Mouse (Mus musculus) cerebellum, adult 2 months (tissue): Measurements from ENCODE around the gene Tmem106c. TPM values are rescaled to one million over a fixed set of nuclear protein-coding genes. Genes with fewer than 3 reads are reported as not detected.

ENCODE experiments used
- DNase-seq, 2 experiments: peaks; one replicate each; pipeline ENCODE4 v3.0.0; 2021
- H3K27ac ChIP-seq: fragments of 200-500 bp; 2 replicates; pipeline ENCODE4 v1.5.1; 2012; ENCODE audit warnings: low read length, control low read depth, inconsistent platforms; ENCODE audit not compliant: insufficient read depth
- H3K27me3 ChIP-seq: fragments of 200-500 bp; 2 replicates; pipeline ENCODE4 v1.6.1; 2012; ENCODE audit warnings: inconsistent platforms, mild to moderate bottlenecking, low read length, moderate library complexity; ENCODE audit not compliant: control insufficient read depth, insufficient read depth
- H3K4me1 ChIP-seq: fragments of 200-500 bp; 2 replicates; pipeline ENCODE4 v1.6.1; 2011; ENCODE audit warnings: low read length; ENCODE audit not compliant: control insufficient read depth, insufficient read depth
- H3K4me3 ChIP-seq: fragments of 200-500 bp; replicated peaks from 2 replicates; pipeline ENCODE3; 2011; ENCODE audit warnings: mild to moderate bottlenecking, low read depth, low read length, control low read depth; ENCODE audit not compliant: insufficient read depth
- CTCF ChIP-seq: fragments of 200-500 bp; IDR thresholded peaks from 2 replicates; pipeline ENCODE4 v1.5.1; 2011; ENCODE audit warnings: low read depth, mild to moderate bottlenecking, control low read depth, low read length, moderate library complexity, borderline replicate concordance; ENCODE audit not compliant: insufficient read depth
- POLR2A ChIP-seq: fragments of 200-500 bp; IDR thresholded peaks from 2 replicates; pipeline ENCODE4 v1.6.1; 2011; ENCODE audit warnings: low read length, control low read depth, borderline replicate concordance; ENCODE audit not compliant: insufficient read depth
- WGBS: fragments of 180-500 bp; shearing (Covaris S2); methylation state at CpG from one replicate; pipeline ENCODE4 v1.1.7; 2018; 5-methylcytosine and 5-hydroxymethylcytosine counted together
- polyA plus RNA-seq: library from polyadenylated mRNA; depleted of rRNA; stranded (reverse); fragments of >200 nt; gene quantifications from 2 replicates; pipeline ENCODE4 v1.2.3, GENCODE M21; 2012

Tmem106c gene
- polyA plus RNA-seq, 1 experiment = 74.1 TPM

DNA sequence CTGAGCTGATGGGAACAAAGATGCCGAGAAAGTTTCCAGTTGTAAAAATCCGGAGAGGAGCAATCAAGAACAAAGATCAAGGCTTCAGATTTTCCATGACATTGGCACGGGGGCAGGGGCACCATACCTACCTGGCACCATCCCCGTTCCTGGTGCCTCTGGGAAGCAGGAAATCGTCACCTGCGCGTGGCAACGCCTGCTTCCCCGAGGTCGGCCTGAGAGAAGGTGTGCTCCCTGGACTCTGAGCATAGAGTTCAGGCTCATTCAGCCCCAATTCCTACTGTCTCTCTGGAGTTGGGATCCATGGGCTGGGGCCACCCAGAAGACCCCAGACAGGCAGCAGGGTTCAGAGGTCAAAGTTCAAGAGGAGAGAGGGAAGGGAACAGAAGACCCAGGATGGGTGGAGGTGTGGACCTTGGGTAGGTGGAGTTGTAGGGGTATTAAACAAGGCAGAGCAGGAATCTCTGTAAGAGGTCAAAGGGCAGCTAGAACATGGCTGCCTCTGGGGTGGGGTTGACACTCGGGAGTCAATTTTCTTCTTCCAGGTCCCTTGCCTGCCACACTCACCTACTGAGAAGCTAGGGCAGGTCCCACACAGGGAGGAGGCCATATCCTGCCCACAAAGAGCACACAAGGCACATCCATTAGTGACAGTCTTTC, 18.2 kb upstream of the Tmem106c start:
- no peak for DNase-seq
- H3K27me3 ChIP-seq = no peaks in the 10 kb centered on the region
- H3K4me1 ChIP-seq = no peaks in the 10 kb centered on the region
- 75% methylated on average over 11 of the region's 11 CpGs for WGBS
- no peak overlapping the region for H3K27ac ChIP-seq
- no peak for TF ChIP-seq POLR2A
- no peak for TF ChIP-seq CTCF
- no peak overlapping the region for H3K4me3 ChIP-seq

DNA sequence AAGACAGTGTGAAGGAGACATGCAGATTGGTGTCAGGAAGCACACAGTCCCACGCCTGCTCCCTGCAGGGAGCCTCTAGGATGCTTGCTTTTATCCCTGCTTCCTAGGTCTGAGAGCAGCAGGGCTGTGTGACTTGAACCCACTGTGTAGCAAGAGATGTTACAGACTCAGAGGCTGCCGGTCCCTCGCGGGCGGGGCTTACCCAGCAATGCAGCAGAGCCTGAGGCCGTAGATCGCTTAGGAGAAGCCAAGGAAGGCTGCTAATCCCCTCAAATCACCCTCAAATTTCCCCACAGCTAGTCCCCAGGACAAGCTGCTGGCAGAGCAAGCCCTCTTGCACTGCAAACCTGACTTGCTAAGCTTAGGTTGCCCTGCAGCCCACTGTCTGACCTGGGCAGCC, 15.3 kb upstream of the Tmem106c start:
- Histone ChIP-seq H3K4me1 (no peaks in the 10 kb centered on the region), H3K27me3 (no peaks in the 10 kb centered on the region), H3K4me3 (no peak overlapping the region), H3K27ac (no peak overlapping the region)
- no peak for DNase-seq
- no peak for TF ChIP-seq CTCF
- no peak for TF ChIP-seq POLR2A
- WGBS = 45% methylated on average over 7 of the region's 7 CpGs

DNA sequence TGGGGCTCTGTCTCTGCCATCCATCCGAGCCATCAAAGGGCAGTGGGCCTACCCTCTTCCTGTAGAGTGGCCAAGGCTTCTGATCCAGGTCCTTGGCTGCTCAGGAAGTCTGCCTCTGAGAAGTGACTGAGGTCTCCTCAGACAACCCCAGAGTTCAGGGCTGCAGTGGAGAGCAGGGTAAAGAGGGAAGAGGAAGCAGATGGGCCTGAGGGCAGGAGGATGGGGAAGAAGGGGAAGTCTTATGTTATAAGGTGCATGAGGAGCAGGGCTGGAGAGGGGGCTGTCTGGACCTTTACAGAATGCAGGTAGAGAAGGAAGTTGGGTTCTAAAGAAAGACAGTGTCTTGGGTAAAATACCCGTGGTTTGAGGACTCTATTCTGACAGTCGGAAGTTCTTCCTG, 14.3 kb upstream of the Tmem106c start:
- H3K4me3 ChIP-seq = no peak overlapping the region
- no peak for TF ChIP-seq POLR2A
- TF ChIP-seq CTCF = no peak
- DNase-seq = no peak
- no peak overlapping the region for H3K27ac ChIP-seq
- WGBS = 75% methylated on average over 3 of the region's 3 CpGs
- H3K4me1 ChIP-seq = no peaks in the 10 kb centered on the region
- no peaks in the 10 kb centered on the region for H3K27me3 ChIP-seq

DNA sequence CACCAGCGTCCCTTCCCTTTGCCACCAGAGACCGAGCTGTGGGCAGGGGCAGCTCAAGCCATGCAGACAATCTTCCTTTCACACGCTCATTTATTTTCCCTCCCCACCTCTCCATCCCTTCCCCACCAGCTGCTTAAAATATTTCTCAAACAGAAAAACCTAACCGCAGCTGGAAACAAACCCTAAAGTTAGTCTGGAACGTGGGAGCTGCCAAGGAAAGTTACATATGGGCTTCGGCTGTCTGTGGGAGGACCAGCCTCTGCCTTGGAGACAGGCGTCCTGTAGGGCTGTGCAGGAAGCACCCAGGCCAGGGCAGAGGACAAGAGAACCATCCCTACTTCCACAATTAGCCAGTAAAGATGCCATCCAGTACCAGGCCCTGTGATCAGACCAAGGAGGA, 13.8 kb upstream of the Tmem106c start:
- WGBS = 58% methylated on average over 7 of the region's 7 CpGs
- no peak overlapping the region for H3K4me3 ChIP-seq
- H3K4me1 ChIP-seq = no peaks in the 10 kb centered on the region
- no peak for DNase-seq
- no peak overlapping the region for H3K27ac ChIP-seq
- TF ChIP-seq POLR2A = no peak
- no peaks in the 10 kb centered on the region for H3K27me3 ChIP-seq

DNA sequence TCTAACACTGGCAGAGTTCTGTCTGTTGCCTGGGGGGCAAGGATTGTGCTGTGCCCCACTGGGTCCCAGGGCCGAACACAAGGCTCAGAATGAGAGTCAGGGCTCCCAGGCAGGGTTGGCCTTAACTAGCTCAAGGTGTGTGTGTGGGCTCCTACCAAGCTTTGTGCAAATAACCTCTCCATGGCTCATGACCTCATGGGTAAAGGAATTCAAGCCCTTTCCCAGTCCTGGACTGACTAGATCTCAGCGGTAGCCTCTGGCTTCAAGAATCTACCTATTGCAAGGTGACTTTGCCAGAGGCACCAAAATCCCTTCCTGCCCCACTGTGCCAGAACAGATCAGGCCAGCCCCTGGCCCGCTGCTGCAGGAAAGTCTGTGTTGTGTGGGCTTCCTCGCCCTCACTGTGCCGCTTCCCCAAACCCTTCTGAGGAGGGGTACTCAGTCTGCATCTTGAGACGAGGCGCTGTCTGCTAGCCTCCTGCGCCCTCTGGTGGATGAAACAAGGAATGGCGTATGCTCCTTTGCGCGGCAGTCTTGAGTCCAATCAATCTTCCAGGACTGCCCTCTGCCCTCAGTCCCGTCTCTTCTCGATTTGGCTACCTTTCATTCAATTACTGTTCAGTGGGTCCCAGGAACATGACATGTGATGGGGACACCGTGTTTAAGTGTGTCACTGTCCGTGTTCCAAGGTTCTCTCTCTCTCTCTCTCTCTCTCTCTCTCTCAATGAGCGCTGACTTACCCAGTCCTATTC, 11.7 kb upstream of the Tmem106c start:
- Histone ChIP-seq H3K4me1 (no peaks in the 10 kb centered on the region), H3K27me3 (no peaks in the 10 kb centered on the region; the same call in 1 of the 2 replicates), H3K27ac (no peak overlapping the region), H3K4me3 (no peak overlapping the region)
- DNase-seq = peak; percentile 54 to 61
- 14% methylated on average over 16 of the region's 16 CpGs for WGBS
- TF ChIP-seq POLR2A = no peak
- TF ChIP-seq CTCF = peak; percentile 96

DNA sequence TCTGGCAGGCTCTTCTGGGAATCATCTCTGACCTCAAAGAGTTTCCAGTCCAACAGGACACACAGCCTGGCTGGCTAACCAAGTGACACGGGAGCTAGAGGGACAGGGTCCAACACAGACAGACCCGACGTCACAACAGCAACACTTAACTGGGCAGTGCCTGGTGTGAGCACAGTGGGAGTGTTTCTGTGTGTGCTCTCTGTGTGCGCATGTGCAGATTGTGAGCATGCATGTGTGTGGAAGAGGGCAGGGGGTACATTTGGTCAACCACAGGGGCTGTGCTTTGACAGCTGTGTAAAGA, 11.2 kb upstream of the Tmem106c start:
- Histone ChIP-seq H3K4me1 (no peaks in the 10 kb centered on the region), H3K4me3 (no peak overlapping the region), H3K27me3 (no peaks in the 10 kb centered on the region; the same call in 1 of the 2 replicates), H3K27ac (no peak overlapping the region)
- 47% methylated on average over 4 of the region's 4 CpGs for WGBS
- no peak for TF ChIP-seq POLR2A
- no peak for TF ChIP-seq CTCF
- DNase-seq = no peak

DNA sequence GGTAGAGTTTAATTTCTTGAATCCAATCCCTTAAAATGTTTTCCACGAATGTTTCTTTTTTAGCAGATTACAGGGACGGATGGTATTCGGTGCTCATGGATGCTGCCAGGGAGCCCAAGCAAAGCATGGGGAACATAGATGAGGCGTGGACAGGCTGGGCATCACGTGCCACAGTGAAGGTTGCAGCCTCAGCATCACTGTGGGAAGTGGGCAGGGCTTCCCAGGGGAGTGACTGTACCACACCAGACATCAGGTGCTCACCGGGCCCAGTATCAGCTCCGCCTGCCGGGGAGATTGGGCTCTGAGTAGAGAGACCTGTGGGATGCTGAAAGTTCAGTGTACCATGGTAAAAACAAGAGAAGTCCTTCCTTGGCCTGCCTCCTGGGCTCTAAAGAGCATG, 9.3 kb upstream of the Tmem106c start:
- 81% methylated on average over 8 of the region's 8 CpGs for WGBS
- no peak overlapping the region for H3K27ac ChIP-seq
- no peak for DNase-seq
- H3K4me3 ChIP-seq = no peak overlapping the region
- no peaks in the 10 kb centered on the region; the same call in 1 of the 2 replicates for H3K27me3 ChIP-seq
- TF ChIP-seq CTCF (no peak), POLR2A (no peak)
- H3K4me1 ChIP-seq = no peaks in the 10 kb centered on the region

DNA sequence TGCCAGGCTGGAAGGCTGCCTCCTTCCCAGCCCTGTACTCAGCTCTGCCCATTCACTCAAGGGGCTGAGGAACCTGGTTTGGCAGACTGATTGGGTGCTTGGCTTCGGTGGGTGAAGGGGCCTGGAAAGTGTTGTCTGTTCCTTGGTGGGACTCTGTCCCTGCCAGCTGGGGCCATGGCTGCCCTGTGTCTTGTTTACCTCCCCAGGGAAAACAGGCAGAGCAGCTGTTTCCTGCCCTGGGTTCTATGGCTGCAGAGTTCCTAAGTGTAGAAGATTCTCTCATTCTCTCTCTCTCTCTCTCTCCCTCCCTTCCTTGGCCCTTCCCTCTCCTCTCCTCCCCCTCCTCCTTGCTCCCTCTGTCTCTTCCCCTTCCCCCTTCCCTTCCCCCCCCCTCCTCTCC, 8.7 kb upstream of the Tmem106c start:
- no peaks in the 10 kb centered on the region; the same call in 1 of the 2 replicates for H3K27me3 ChIP-seq
- TF ChIP-seq CTCF (no peak), POLR2A (no peak)
- WGBS = 19% methylated on average over 1 of the region's 1 CpGs
- DNase-seq = no peak
- H3K4me1 ChIP-seq = no peaks in the 10 kb centered on the region
- no peak overlapping the region for H3K4me3 ChIP-seq
- no peak overlapping the region for H3K27ac ChIP-seq
